Mouse (Mus musculus): ENCODE measurements around the gene Gm45021.
"Not testable (repeated sequence)": the region's sequence is repeated elsewhere in the genome, so short reads cannot be mapped to it uniquely, and the experiment has no call there.

Gm45021 gene

GRCm38 (mm10) chr6:48613464-48613863 lies 24.1 kb downstream of the Gm45021 start:
- DNase-seq (ENCODE audit: low spot score in 2 of 2) = no peak

GRCm38 (mm10) chr6:48614756-48615155 lies 25.3 kb downstream of the Gm45021 start:
- DNase-seq (ENCODE audit: low spot score in 2 of 2) = no peak

- no peak for DNase-seq (ENCODE audit: low spot score in 2 of 2)
These were observed 30.6 kb downstream of the Gm45021 start for GRCm38 (mm10) chr6:48620031-48620430.

GRCm38 (mm10) chr6:48622186-48622843 lies 32.9 kb downstream of the Gm45021 start:
- not testable (repeated sequence) for DNase-seq (ENCODE audit: low spot score in 2 of 2)

GRCm38 (mm10) chr6:48623460-48623859 lies 34.0 kb downstream of the Gm45021 start:
- no peak for DNase-seq (ENCODE audit: low spot score in 2 of 2)

- no peak for DNase-seq (ENCODE audit: low spot score in 2 of 2)
These were observed 37.1 kb downstream of the Gm45021 start, which contains the start of gene AI854703 for GRCm38 (mm10) chr6:48626464-48626863. TSS of gene AI854703 (plus strand) at chr6:48626764.

GRCm38 (mm10) chr6:48626984-48627383 lies 37.6 kb downstream of the Gm45021 start:
- DNase-seq (ENCODE audit: low spot score in 2 of 2) = peak in 1 of 2 experiments; percentile 39

- no peak for DNase-seq (ENCODE audit: low spot score in 2 of 2)
These were observed 38.1 kb downstream of the Gm45021 start for GRCm38 (mm10) chr6:48627511-48627924.

- no peak for DNase-seq (ENCODE audit: low spot score in 2 of 2)
These were observed 39.0 kb downstream of the Gm45021 start for GRCm38 (mm10) chr6:48628377-48628776.

GRCm38 (mm10) chr6:48628808-48629660 lies 39.6 kb downstream of the Gm45021 start:
- DNase-seq (ENCODE audit: low spot score in 2 of 2) = peak in 1 of 2 experiments; percentile 41

- DNase-seq (ENCODE audit: low spot score in 2 of 2) = no peak
These were observed 40.2 kb downstream of the Gm45021 start for GRCm38 (mm10) chr6:48629661-48630034.

- DNase-seq (ENCODE audit: low spot score in 2 of 2) = no peak
These were observed 41.4 kb downstream of the Gm45021 start for GRCm38 (mm10) chr6:48630831-48631230.

- no peak for DNase-seq (ENCODE audit: low spot score in 2 of 2)
These were observed 45.7 kb downstream of the Gm45021 start for GRCm38 (mm10) chr6:48635105-48635504.

GRCm38 (mm10) chr6:48636515-48636914 lies 47.1 kb downstream of the Gm45021 start:
- DNase-seq (ENCODE audit: low spot score in 2 of 2) = no peak

GRCm38 (mm10) chr6:48637811-48638500 lies 48.5 kb downstream of the Gm45021 start:
- no peak for DNase-seq (ENCODE audit: low spot score in 2 of 2)

GRCm38 (mm10) chr6:48638553-48638952 lies 49.1 kb downstream of the Gm45021 start:
- DNase-seq (ENCODE audit: low spot score in 2 of 2) = no peak

- no peak for DNase-seq (ENCODE audit: low spot score in 2 of 2)
These were observed 52.0 kb downstream of the Gm45021 start for GRCm38 (mm10) chr6:48641391-48641790.

- peak in 1 of 2 experiments; percentile 60 for DNase-seq (ENCODE audit: low spot score in 2 of 2)
These were observed 53.4 kb downstream of the Gm45021 start for GRCm38 (mm10) chr6:48642764-48643292.

- peak; percentile 56 to 81 for DNase-seq (ENCODE audit: low spot score in 2 of 2)
These were observed 56.4 kb downstream of the Gm45021 start for GRCm38 (mm10) chr6:48645660-48646308.

GRCm38 (mm10) chr6:48646309-48646690 lies 56.9 kb downstream of the Gm45021 start:
- DNase-seq (ENCODE audit: low spot score in 2 of 2) = no peak

GRCm38 (mm10) chr6:48646995-48647394 lies 57.6 kb downstream of the Gm45021 start, which contains the start of gene Gimap8:
TSS of gene Gimap8 (plus strand) at chr6:48647234.
- DNase-seq (ENCODE audit: low spot score in 2 of 2) = peak; percentile 84 to 85
